Mouse (Mus musculus) cortical plate, adult 2 months (tissue): Measurements from ENCODE around the gene Tenm4.

Experiments
- CTCF ChIP-seq: fragments of 200-500 bp; IDR thresholded peaks from 2 replicates; pipeline ENCODE4 v1.5.1; 2011; ENCODE audit warnings: mild to moderate bottlenecking, control low read depth, low read length; ENCODE audit not compliant: insufficient read depth; ENCODE audit errors: extremely low read depth
- POLR2A ChIP-seq: fragments of 200-500 bp; IDR thresholded peaks from 2 replicates; pipeline ENCODE4 v1.6.1; 2011; ENCODE audit warnings: mild to moderate bottlenecking, low read length, control low read depth; ENCODE audit not compliant: insufficient read depth; ENCODE audit errors: extremely low read depth

GRCm38 (mm10) chr7:96265941-96266340 is 94.9 kb downstream of the Tenm4 start:
- no peak for TF ChIP-seq CTCF
- no peak for TF ChIP-seq POLR2A
